Mouse (Mus musculus): Measurements from ENCODE around the gene Sema3f.

Gene Sema3f

GRCm38 (mm10) chr9:107633661-107634405 lies 76.4 kb downstream of the Sema3f start:
- no peak for DNase-seq (ENCODE audit: low read depth, low spot score)

DNA sequence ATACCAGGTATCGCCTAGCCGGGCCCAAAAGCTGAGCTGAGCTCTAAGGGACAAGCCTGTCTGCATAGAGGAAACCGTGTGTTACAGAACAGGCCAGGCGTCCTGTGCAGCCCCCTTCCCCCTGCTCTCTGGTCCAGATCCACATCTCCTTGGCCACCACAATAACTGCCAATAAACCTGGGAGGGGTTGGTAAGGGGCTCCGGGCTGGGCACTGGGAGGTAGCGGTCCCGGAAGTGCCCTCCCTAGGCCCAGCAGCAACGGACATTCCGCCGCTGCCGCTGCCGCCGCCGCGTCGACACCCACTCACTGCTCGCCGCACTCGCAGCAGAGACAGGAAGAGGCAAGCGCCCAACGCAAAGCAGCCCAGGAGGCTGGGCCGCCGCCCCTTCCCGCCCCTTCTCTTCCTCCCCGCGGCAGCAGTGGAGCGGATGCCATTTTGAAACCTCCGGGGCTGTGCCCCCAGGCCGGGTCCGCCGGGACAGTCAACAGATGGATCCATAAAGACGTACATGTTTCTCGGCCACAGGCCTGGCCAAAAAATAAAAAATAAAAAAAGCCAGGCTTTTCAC lies 77.1 kb downstream of the Sema3f start:
- no peak for DNase-seq (ENCODE audit: low read depth, low spot score)

DNA sequence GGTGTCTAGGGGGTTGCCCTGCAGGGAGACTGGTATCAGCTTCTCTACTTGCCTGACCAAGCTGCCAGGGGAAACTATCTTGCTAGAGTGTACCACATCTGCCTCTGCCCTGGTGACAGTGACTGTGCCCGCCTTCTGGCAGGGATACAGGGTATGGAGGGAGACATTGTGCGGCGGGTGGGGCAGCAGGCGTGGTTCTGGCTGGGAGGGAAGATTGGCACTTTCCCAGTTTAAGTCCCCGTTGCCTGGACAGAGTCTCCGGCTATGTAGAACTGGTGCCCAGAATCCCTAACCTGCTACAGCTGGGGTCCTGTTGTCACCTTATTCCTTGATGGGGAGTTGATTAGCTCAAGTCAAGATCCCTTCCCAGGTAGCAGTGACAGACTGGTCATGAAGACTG lies 77.8 kb downstream of the Sema3f start:
- DNase-seq (ENCODE audit: low read depth, low spot score) = no peak

GRCm38 (mm10) chr9:107631861-107632260 lies 78.4 kb downstream of the Sema3f start:
- no peak for DNase-seq (ENCODE audit: low read depth, low spot score)

Measured in embryo, embryonic 11.5 days (tissue).